Mouse (Mus musculus): ENCODE measurements around the gene Gm28036. TPM values are rescaled to one million over a fixed set of nuclear protein-coding genes. Genes with fewer than 3 reads are reported as not detected.

Gm28036 gene
- polyA plus RNA-seq, 1 experiment from 2014 or later, result 19.7 TPM

DNA sequence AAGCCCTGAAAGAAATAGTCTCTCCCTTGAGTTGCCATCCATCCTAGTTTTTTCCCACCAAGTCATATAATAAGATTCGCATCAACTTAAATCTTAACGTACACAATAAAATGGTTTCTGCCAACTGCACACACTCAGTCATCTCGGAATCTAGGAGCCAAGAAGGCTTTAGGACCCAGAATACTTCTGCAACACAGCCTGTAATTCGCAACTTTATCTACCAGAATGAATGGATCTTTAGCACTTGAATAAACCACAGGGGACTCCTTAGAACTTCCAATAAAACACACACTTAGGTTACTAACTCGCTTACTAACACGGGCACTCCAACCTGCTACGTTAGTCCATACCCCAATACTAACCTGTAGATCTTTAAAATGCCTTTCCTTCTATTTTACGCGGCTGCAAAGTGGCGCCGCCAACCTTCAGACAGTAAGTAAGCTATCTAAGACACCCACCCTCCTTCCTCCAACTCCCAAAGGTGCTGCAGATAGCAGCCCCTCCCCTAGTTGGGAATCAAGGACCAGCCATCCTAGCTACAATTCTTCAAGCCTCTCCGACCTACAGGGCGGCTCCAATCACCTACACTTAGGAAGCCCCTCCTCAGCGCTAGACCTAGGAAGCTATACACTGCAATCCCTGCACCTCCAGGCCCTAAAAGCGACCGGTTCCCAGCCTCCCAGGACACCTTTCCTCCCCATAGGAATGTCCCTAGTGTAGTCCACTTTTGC lies 16.1 kb downstream of the Gm28036 start:
- peak overlapping the region; percentile 98 for H3K9ac ChIP-seq (ENCODE audit: low read depth, low read length)
- peak; percentile 67 for ATAC-seq (ENCODE audit: low FRiP score)
- H3K4me1 ChIP-seq (replicated peaks; ENCODE audit: control insufficient read depth, insufficient read depth, low read length), result 0 out of 2 replicates have a peak, but pooled peaks cover 2% of the 10 kb centered on the region
- peak overlapping the region; percentile 89; the same call in 1 of the 2 replicates for H3K27ac ChIP-seq (ENCODE audit: low read depth, low read length)
- peak overlapping the region; percentile 55 for H3K4me2 ChIP-seq (replicated peaks; ENCODE audit: low read depth, low read length)
- H3K27me3 ChIP-seq (ENCODE audit: control insufficient read depth, insufficient read depth, low read length), result no peaks in the 10 kb centered on the region
- peak; percentile 64 for DNase-seq (ENCODE audit: low spot score)
- H3K9me3 ChIP-seq (ENCODE audit: control insufficient read depth, low read length), result no peaks in the 10 kb centered on the region
- peak overlapping the region; percentile 96 for H3K4me3 ChIP-seq (ENCODE audit: low read depth, low read length)
- WGBS, result 1% methylated on average over 16 of the region's 16 CpGs
- H3K36me3 ChIP-seq (ENCODE audit: control insufficient read depth, insufficient read depth, low read length), result no peaks in the 10 kb centered on the region

DNA sequence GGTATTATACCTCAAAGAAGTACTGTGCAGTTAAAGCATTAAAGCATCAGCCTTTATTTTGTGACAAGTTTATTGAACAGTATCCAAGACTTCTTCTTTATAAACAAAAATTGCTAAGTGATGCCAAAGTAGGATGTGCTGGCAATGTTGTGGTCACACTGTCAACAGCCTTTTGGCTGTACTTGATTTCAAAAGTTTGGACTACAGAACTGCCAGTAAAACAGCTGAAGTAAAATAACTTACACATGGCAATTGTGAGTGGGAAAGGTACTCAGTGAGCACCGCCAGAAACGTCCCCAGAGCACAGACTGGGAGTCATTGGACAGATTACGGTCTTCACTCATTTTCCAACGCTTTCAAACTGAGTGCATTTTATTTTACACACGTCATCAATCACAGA lies 35.0 kb downstream of the Gm28036 start:
- 85% methylated on average over 5 of the region's 5 CpGs for WGBS
- Histone ChIP-seq H3K4me3 (ENCODE audit: low read depth, low read length) (no peak overlapping the region), H3K9me3 (ENCODE audit: control insufficient read depth, low read length) (no peaks in the 10 kb centered on the region), H3K4me2 (replicated peaks; ENCODE audit: low read depth, low read length) (no peak overlapping the region), H3K27me3 (ENCODE audit: control insufficient read depth, insufficient read depth, low read length) (no peaks in the 10 kb centered on the region), H3K4me1 (replicated peaks; ENCODE audit: control insufficient read depth, insufficient read depth, low read length) (0 out of 2 replicates have a peak, but pooled peaks cover 2% of the 10 kb centered on the region), H3K9ac (ENCODE audit: low read depth, low read length) (no peak overlapping the region), H3K36me3 (ENCODE audit: control insufficient read depth, insufficient read depth, low read length) (peaks cover 3% of the 10 kb centered on the region; the same call in 1 of the 2 replicates), H3K27ac (ENCODE audit: low read depth, low read length) (no peak overlapping the region)
- no peak for DNase-seq (ENCODE audit: low spot score)
- no peak for ATAC-seq (ENCODE audit: low FRiP score)

GRCm38 (mm10) chr2:156089799-156090198 lies 37.1 kb downstream of the Gm28036 start:
- no peak overlapping the region for H3K4me3 ChIP-seq (ENCODE audit: low read depth, low read length)
- no peaks in the 10 kb centered on the region for H3K36me3 ChIP-seq (ENCODE audit: control insufficient read depth, insufficient read depth, low read length)
- no peak overlapping the region for H3K9ac ChIP-seq (ENCODE audit: low read depth, low read length)
- 0 out of 2 replicates have a peak, but pooled peaks cover 2% of the 10 kb centered on the region for H3K4me1 ChIP-seq (replicated peaks; ENCODE audit: control insufficient read depth, insufficient read depth, low read length)
- WGBS, result 45% methylated on average over 1 of the region's 1 CpGs
- no peaks in the 10 kb centered on the region for H3K27me3 ChIP-seq (ENCODE audit: control insufficient read depth, insufficient read depth, low read length)
- ATAC-seq (ENCODE audit: low FRiP score) (peak; percentile 53; the same call in 1 of the 2 replicates), DNase-seq (ENCODE audit: low spot score) (peak; percentile 15)
- H3K9me3 ChIP-seq (ENCODE audit: control insufficient read depth, low read length), result no peaks in the 10 kb centered on the region
- no peak overlapping the region for H3K27ac ChIP-seq (ENCODE audit: low read depth, low read length)
- H3K4me2 ChIP-seq (replicated peaks; ENCODE audit: low read depth, low read length), result no peak overlapping the region

DNA sequence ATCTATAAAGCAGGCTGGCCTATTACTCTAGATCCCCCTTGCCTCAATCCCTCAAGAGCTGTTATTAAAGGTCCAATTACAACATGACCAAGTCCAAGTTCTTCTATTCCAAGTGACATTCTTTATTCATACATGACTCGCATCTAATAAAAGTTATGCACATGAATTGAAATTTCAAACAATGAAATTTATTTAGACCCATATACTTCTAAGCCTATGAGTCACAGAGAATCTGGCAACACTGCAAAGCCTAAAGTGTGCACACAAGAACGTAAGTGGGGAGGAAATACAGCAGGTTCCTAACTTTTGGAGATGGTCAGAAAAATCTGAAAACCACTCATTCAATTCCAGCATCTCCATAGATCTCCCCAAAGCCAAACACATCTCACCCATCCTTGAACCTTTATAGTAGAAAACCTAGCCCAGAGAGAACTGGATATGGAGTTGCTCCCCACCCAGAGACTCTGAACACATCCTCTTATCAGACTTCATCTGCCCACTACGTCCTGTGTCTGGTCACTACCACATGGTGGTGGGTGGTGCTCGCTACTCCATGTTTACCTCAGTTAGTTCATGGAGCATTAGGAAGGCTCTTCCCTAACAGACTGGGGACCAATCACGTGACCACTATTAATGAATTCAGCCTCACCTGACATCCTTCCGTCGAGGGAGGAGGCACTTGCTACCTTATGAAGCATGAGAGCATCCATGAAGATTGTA lies 39.3 kb downstream of the Gm28036 start:
- 0 out of 2 replicates have a peak, but pooled peaks cover 2% of the 10 kb centered on the region for H3K4me1 ChIP-seq (replicated peaks; ENCODE audit: control insufficient read depth, insufficient read depth, low read length)
- no peak overlapping the region for H3K4me3 ChIP-seq (ENCODE audit: low read depth, low read length)
- DNase-seq (ENCODE audit: low spot score) (no peak), ATAC-seq (ENCODE audit: low FRiP score) (no peak)
- no peak overlapping the region for H3K9ac ChIP-seq (ENCODE audit: low read depth, low read length)
- no peaks in the 10 kb centered on the region for H3K36me3 ChIP-seq (ENCODE audit: control insufficient read depth, insufficient read depth, low read length)
- no peaks in the 10 kb centered on the region for H3K27me3 ChIP-seq (ENCODE audit: control insufficient read depth, insufficient read depth, low read length)
- WGBS, result 89% methylated on average over 7 of the region's 7 CpGs
- H3K9me3 ChIP-seq (ENCODE audit: control insufficient read depth, low read length), result no peaks in the 10 kb centered on the region
- no peak overlapping the region for H3K27ac ChIP-seq (ENCODE audit: low read depth, low read length)
- no peak overlapping the region for H3K4me2 ChIP-seq (replicated peaks; ENCODE audit: low read depth, low read length)

GRCm38 (mm10) chr2:156084541-156084940 lies 42.4 kb downstream of the Gm28036 start:
- no peak overlapping the region for H3K4me3 ChIP-seq (ENCODE audit: low read depth, low read length)
- no peaks in the 10 kb centered on the region for H3K9me3 ChIP-seq (ENCODE audit: control insufficient read depth, low read length)
- 94% methylated on average over 3 of the region's 3 CpGs for WGBS
- H3K36me3 ChIP-seq (ENCODE audit: control insufficient read depth, insufficient read depth, low read length), result no peaks in the 10 kb centered on the region
- no peaks in the 10 kb centered on the region for H3K27me3 ChIP-seq (ENCODE audit: control insufficient read depth, insufficient read depth, low read length)
- H3K9ac ChIP-seq (ENCODE audit: low read depth, low read length), result no peak overlapping the region
- 0 out of 2 replicates have a peak, but pooled peaks cover under 1% of the 10 kb centered on the region for H3K4me1 ChIP-seq (replicated peaks; ENCODE audit: control insufficient read depth, insufficient read depth, low read length)
- no peak overlapping the region for H3K27ac ChIP-seq (ENCODE audit: low read depth, low read length)
- no peak for ATAC-seq (ENCODE audit: low FRiP score)
- no peak overlapping the region for H3K4me2 ChIP-seq (replicated peaks; ENCODE audit: low read depth, low read length)
- no peak for DNase-seq (ENCODE audit: low spot score)

DNA sequence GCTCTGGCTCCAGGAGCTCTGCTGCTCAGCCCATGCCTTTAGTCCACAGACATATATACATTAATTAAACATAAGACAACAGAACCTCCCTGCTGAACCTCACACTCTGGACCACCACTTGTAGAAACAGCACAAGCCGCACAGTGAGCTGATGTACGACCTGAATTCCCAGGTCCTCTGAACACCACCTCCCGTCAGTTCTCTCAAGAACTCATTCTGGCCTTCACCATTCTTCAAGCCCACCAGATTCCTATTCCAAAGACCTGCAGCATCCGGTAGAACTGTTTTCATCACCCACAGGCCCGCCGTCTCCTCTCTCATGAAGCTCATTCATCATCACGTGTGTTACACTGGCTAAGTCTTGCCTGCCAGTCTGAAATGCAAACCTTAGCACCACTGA lies 46.5 kb downstream of the Gm28036 start:
- H3K4me1 ChIP-seq (replicated peaks; ENCODE audit: control insufficient read depth, insufficient read depth, low read length), result no peaks in the 10 kb centered on the region
- no peaks in the 10 kb centered on the region for H3K27me3 ChIP-seq (ENCODE audit: control insufficient read depth, insufficient read depth, low read length)
- no peak overlapping the region for H3K27ac ChIP-seq (ENCODE audit: low read depth, low read length)
- H3K4me3 ChIP-seq (ENCODE audit: low read depth, low read length), result no peak overlapping the region
- H3K9ac ChIP-seq (ENCODE audit: low read depth, low read length), result no peak overlapping the region
- H3K36me3 ChIP-seq (ENCODE audit: control insufficient read depth, insufficient read depth, low read length), result peaks cover 22% of the 10 kb centered on the region; the same call in 1 of the 2 replicates
- no peak for ATAC-seq (ENCODE audit: low FRiP score)
- H3K4me2 ChIP-seq (replicated peaks; ENCODE audit: low read depth, low read length), result no peak overlapping the region
- no peaks in the 10 kb centered on the region for H3K9me3 ChIP-seq (ENCODE audit: control insufficient read depth, low read length)
- no peak for DNase-seq (ENCODE audit: low spot score)
- 91% methylated on average over 7 of the region's 7 CpGs for WGBS

- H3K4me3 ChIP-seq (ENCODE audit: low read depth, low read length), result no peak overlapping the region
- DNase-seq (ENCODE audit: low spot score) (no peak), ATAC-seq (ENCODE audit: low FRiP score) (no peak)
- H3K27me3 ChIP-seq (ENCODE audit: control insufficient read depth, insufficient read depth, low read length), result no peaks in the 10 kb centered on the region
- no peak overlapping the region for H3K9ac ChIP-seq (ENCODE audit: low read depth, low read length)
- peaks cover 23% of the 10 kb centered on the region; the same call in 1 of the 2 replicates for H3K36me3 ChIP-seq (ENCODE audit: control insufficient read depth, insufficient read depth, low read length)
- no peak overlapping the region for H3K4me2 ChIP-seq (replicated peaks; ENCODE audit: low read depth, low read length)
- no peaks in the 10 kb centered on the region for H3K4me1 ChIP-seq (replicated peaks; ENCODE audit: control insufficient read depth, insufficient read depth, low read length)
- no peak overlapping the region for H3K27ac ChIP-seq (ENCODE audit: low read depth, low read length)
- 62% methylated on average over 4 of the region's 4 CpGs for WGBS
- no peaks in the 10 kb centered on the region for H3K9me3 ChIP-seq (ENCODE audit: control insufficient read depth, low read length)
Measured at GRCm38 (mm10) chr2:156079674-156080073, 47.2 kb downstream of the Gm28036 start.

GRCm38 (mm10) chr2:156079183-156079560 lies 47.7 kb downstream of the Gm28036 start:
- peaks cover 23% of the 10 kb centered on the region; the same call in 1 of the 2 replicates for H3K36me3 ChIP-seq (ENCODE audit: control insufficient read depth, insufficient read depth, low read length)
- 93% methylated on average over 8 of the region's 8 CpGs for WGBS
- no peaks in the 10 kb centered on the region for H3K4me1 ChIP-seq (replicated peaks; ENCODE audit: control insufficient read depth, insufficient read depth, low read length)
- H3K9me3 ChIP-seq (ENCODE audit: control insufficient read depth, low read length), result no peaks in the 10 kb centered on the region
- no peak overlapping the region for H3K9ac ChIP-seq (ENCODE audit: low read depth, low read length)
- no peak for ATAC-seq (ENCODE audit: low FRiP score)
- no peak for DNase-seq (ENCODE audit: low spot score)
- no peak overlapping the region for H3K4me3 ChIP-seq (ENCODE audit: low read depth, low read length)
- no peaks in the 10 kb centered on the region for H3K27me3 ChIP-seq (ENCODE audit: control insufficient read depth, insufficient read depth, low read length)
- no peak overlapping the region for H3K4me2 ChIP-seq (replicated peaks; ENCODE audit: low read depth, low read length)
- H3K27ac ChIP-seq (ENCODE audit: low read depth, low read length), result no peak overlapping the region

Measured in hindbrain, embryonic 11.5 days (tissue).